Mouse (Mus musculus): ENCODE measurements around the gene Psmd1.
A peak's percentile ranks its signal among the peaks of the same experiment; 100 is the strongest.
"Not testable (repeated sequence)": the region's sequence is repeated elsewhere in the genome, so short reads cannot be mapped to it uniquely, and the experiment has no call there.

Psmd1 gene

GRCm38 (mm10) chr1:86064271-86064991 lies at the start of gene Psmd1:
Gene Psmd1 (plus strand): TSS chr1:86064387.
- peak; percentile 82 to 83 for DNase-seq (ENCODE audit: low spot score in 2 of 2)

DNA sequence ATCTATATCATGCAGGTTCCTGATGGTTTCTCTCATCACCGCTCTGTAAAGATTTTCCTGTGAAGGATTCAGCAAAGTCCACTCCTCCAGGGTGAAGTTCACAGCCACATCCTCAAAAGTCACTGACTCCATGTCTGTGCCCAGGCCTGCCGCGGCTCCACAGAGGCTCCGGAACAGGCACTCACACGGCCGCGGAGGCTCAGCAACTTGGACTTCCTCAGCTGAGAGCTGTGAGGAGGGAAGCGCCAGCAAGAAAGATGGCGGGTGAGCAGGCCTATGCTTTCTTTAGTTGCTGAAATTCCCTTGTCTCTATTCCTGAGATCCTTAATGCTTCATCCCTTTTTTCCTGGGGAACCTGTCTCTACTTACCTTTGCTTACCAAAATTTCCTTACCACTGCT lies 48.4 kb upstream of the Psmd1 start:
- DNase-seq (ENCODE audit: low spot score in 2 of 2): not testable (repeated sequence)

DNA sequence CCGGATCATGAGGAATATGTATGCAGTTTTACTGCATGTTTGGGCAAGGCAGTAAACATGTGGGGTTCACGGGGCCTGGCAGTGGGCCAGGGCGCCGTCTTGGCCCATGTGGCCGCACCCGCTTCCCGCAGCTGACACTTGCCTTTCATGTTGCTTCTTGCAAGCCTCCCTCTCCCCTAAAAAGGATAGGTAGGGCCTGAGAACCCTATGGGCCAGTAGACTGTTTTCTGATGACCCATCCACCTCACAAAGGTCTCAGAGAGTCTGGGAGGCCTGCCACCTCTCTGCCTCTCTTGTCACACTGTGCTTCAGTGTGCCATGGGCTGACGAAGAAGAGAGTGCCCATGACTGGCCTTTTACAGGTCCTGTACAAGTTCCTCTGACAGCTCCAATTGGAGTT lies 47.7 kb upstream of the Psmd1 start, which contains the start of gene Spata3:
Gene Spata3, plus strand, starts transcription at position 301 of the 400 bp plus-strand sequence.
- DNase-seq (ENCODE audit: low spot score in 2 of 2): no peak

- peak; percentile 57 to 67 for DNase-seq (ENCODE audit: low spot score in 2 of 2)
Observed at GRCm38 (mm10) chr1:86018235-86019055, 45.7 kb upstream of the Psmd1 start.

GRCm38 (mm10) chr1:86021365-86021989 lies 42.7 kb upstream of the Psmd1 start:
- DNase-seq (ENCODE audit: low spot score in 2 of 2): peak in 1 of 2 experiments; percentile 33

DNA sequence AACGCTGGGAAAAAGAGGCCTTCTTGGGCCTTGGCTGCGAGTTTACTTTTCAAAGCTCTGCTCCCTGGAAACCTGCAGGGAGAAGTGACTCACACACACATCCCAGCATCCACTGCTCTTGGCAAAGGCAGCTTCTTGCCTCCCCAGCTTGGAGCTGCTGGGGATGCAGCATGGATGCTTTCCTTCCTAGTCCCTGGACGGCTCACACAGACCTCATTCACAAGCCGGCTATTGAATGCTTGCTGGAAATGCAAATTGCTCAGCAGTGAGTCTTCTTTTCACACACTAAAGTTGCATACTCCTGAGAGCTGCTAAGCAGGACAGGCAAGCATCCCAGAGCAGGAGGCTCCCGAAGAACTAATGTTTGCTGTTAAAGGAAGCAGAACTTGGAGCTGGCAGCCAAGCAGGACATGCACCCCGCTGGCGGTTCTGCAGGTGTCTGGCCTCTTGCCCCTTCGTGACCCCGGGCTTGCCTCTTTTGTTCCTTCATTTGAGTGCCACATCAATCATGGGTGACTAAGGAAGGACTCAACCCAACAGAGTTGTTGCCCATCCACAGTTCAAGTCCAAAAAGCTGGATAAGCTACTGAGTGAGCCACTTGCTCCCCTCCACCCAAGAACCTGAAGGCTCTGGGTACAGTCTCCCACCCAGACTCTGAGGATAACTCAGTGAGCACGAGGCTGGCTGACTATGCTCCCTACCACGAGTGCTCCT lies 31.8 kb upstream of the Psmd1 start:
- DNase-seq (ENCODE audit: low spot score in 2 of 2): peak; percentile 46 to 75

DNA sequence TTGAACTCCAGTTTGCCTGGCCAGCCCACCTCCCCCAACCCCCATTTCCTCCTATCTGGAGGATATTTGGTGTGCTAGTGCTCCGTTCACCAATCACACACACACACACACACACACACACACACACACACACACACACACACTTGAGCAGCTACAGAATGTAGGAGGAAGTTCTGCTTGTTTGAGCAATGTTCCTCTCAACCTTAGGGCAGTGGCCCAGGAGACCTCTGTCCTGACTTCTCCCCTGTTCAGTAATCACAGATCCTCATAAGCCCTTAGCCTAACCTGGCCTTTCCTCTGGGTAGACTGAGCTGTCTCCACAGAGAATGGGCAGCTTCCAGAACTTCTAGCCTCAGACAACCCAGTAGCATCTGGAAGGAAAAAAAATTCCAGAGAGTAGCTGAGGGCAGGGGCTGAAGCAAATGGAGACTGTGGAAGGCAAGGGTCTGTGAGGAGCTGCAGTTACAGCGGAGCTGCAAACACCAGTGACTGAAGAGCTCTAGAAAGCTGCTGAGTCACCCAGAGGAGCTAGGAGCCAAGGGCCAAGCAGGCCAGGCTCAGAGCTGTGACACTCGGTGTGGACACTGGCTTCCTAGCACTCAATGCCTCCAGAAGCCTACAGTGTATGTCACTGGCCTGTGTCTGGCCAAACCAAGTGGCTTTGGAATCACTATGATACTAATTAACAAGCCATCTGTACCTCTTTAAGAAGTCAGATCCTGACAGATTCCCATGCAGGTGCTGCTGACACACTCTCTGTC lies 25.8 kb upstream of the Psmd1 start:
- DNase-seq (ENCODE audit: low spot score in 2 of 2): no peak

DNA sequence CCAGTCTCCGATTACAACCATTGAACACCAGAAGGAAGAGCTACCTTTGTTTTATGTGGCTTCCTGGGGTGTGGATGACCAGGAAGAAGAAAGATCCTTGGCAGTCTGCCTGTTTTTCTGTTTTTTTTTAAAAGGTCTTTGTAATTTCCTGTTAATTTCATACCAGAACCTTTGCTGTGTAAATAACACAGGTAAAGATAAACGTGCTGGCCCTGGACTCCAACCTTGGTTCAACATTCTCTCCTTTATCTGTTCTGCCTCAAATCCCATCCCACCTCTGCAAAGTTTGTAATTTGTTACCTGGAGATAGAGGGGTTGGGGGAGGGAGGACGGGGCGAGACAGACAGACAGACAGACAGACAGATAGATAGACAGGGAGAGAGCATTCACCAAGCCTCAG lies 24.1 kb upstream of the Psmd1 start:
- no peak for DNase-seq (ENCODE audit: low spot score in 2 of 2)

DNA sequence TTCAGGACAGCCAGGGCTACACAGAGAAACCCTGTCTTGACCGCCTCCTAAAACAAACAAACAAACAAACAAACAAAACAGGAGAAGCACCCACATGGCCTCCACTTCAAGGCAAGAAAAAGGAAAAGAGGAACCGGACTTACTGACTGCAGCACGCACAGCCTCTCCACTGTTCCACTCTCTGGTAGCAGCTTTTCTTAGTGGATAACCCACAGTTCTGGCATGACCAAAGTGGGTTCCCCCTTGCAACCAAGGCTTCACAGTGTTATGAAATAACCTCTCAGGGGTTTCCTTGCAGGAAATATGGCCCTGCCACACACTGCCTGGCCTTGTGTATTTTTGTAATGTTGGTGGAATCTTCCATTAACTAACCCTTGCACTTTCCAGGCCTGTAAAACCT lies 23.4 kb upstream of the Psmd1 start:
- no peak for DNase-seq (ENCODE audit: low spot score in 2 of 2)

- no peak for DNase-seq (ENCODE audit: low spot score in 2 of 2)
Observed at GRCm38 (mm10) chr1:86045056-86045455, 19.1 kb upstream of the Psmd1 start.

DNA sequence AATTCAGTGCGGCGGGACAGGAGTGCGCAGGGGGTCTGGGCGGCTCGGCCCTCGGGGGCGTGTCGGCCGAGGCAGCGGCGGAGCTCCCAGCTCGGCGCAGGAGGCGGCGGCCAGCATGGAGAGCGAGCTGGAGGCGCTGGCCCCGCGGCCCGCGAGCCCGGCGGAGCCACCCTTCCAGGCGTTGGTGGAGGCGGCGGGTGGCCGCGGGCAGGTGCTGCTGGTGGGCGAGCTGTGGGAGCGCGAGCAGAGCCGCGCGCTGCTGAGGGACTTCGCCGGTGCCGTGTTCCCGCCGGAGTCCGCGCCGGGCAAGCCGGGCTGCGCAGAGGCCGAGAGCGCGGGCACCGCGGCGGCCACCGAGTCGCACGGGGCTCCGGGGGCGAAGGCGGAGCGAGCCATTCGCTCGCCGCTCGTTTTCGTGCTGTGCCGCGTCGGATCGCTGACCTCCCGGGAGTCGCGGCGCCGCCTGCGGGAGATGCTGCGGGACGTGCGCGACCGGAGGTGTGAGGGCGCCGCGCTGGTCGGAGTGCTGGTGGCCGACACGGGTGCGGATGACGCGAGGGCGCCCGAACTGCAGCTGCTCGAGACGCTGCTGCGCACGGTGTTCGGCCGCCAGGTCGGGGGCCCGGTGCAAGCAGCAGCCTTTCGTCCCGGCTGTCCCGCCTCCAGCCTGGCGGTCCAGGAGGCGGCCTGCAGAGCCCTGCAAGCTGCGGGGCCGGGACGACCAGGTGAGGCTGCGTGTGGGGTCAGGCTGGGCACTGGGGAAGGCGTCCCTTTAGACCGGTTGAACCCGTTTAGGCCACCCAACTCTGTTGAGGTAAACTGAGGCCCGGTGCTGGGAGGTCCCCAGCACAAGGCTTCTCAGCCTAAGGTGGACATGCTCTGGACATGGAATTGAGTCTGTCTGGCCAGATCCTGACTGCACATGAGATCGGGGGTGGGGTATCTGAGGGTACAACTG lies 18.1 kb upstream of the Psmd1 start, which contains the start of gene 2810459M11Rik:
Gene 2810459M11Rik, plus strand, starts transcription at position 16 of the 958 bp plus-strand sequence.
- DNase-seq (ENCODE audit: low spot score in 2 of 2): no peak

DNA sequence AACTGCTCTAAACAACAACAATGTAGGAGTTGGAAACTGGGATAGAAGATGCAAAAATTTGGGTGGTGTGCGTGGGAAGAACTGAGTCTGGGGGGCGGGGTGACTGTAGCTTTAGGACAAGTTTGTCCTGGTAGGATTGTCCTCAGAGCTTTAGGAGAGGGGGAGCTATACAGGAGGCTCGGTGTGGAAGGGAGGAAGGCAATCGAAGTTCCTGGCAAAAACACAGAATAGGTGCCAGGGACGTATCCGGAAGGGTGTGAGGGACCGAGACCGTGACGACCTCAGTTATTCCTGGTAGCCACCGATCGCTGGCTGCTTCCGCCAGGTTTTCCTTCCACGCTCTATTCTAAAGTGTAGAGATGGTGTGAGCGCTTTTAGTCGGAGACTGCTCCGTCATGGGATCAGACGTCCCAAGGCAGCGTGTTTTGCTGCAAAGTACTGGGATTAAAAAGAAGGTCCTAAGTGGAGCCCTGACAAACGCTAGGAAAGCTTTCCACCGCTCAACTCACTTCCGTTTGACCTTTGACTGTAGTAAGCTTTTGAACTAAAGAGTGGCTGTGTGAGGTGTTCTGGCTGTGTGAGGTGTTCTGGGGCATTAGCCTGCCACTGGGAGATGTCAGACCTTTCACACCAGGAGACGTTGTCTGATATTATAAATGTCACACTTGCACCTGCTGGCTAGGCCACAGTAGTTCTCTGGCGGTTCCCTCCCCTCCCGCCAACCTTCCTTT lies 17.2 kb upstream of the Psmd1 start:
- no peak for DNase-seq (ENCODE audit: low spot score in 2 of 2)

DNA sequence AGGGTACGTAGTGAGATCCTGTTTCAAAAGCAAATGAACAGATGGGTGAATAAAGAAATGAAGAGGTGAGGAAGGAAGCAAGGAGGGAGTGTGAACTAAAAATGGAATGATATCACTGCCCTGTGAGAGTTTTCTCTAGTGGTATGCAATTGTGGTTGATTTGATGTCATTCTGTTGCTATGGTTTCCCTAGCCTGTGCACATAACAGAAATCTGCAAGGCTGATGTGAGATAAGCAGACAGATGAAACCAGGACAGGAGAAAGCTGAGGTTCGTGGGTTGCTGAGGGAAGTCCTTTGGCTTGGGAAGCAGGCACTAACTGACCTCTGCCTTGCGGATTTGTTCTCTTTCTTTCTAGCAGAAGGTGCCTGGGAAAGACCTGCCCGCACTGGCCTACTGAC lies 16.0 kb upstream of the Psmd1 start:
- DNase-seq (ENCODE audit: low spot score in 2 of 2): no peak

GRCm38 (mm10) chr1:86048744-86049143 lies 15.4 kb upstream of the Psmd1 start:
- DNase-seq (ENCODE audit: low spot score in 2 of 2): no peak

- peak; percentile 68 to 72 for DNase-seq (ENCODE audit: low spot score in 2 of 2)
Observed at GRCm38 (mm10) chr1:86053198-86053921, 10.8 kb upstream of the Psmd1 start.

DNA sequence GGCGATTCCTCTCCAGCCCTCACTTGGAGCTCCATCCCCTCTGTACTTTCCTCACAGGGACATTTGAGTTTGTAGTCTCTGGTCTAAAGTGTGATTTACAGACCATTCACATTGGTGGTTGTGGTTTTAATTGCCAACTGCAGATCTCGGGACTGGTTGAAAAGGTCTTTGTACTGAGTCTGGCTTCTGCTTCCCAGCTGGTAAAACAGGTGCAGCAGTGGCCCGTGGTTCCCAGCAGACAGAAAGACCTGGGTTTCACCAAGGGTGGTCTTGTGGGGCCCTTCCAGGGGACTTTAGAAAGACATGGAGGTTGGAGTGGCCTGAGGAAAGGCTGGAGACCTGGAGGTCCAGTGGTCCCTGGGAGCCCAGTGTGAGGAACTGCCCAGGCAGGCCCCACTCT lies 9.2 kb upstream of the Psmd1 start:
- no peak for DNase-seq (ENCODE audit: low spot score in 2 of 2)

DNA sequence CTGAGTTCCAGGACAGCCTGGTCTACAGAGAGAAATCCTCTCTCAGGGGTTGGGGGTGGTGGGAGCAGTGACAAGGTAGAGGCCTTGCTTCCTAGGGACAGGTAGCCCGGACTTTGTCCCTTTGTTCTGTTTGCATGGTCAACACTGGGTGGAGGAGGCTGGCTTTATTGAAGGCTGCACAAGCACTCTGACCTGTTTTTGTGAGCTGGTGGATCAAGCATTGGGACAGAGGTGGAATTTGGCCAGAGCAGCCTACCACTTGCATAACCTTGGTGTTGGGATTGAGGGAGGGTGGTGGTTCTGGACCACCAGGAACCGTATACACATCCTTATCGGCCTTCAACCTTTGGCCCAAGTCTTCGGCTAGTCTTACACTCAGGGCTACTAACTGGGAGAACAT lies 7.9 kb upstream of the Psmd1 start:
- no peak for DNase-seq (ENCODE audit: low spot score in 2 of 2)

All from frontal cortex, postnatal 14 days (tissue).